Mouse (Mus musculus) midbrain, embryonic 14.5 days (tissue): Measurements from ENCODE around the gene Tmem50b. TPM values are rescaled to one million over a fixed set of nuclear protein-coding genes. Genes with fewer than 3 reads are reported as not detected.
A peak's percentile ranks its signal among the peaks of the same experiment; 100 is the strongest.

ENCODE experiments used
- ATAC-seq: fragments of 200-750 bp; cut with Nextera tagmentation; 2 replicates; pipeline ENCODE4 v1.8.0; 2017; ENCODE audit warnings: moderate number of reproducible peaks, moderate library complexity; ENCODE audit not compliant: low FRiP score, low TSS enrichment
- DNase-seq: peaks from one replicate; pipeline ENCODE4 v3.0.0-alpha.2; 2015
- H3K27ac ChIP-seq: fragments of 300-500 bp; sonication (generic); replicated peaks from 2 replicates; pipeline ENCODE4 v1.5.1; 2014; ENCODE audit warnings: mild to moderate bottlenecking, low read depth, low read length, moderate library complexity
- H3K27me3 ChIP-seq: fragments of 300-500 bp; sonication (generic); 2 replicates; pipeline ENCODE4 v1.6.1; 2014; ENCODE audit warnings: low read length, control low read depth, mixed read lengths; ENCODE audit not compliant: control insufficient read depth, insufficient read depth
- H3K36me3 ChIP-seq: fragments of 300-500 bp; sonication (generic); 2 replicates; pipeline ENCODE4 v1.6.1; 2014; ENCODE audit warnings: low read length, control low read depth; ENCODE audit not compliant: control insufficient read depth, insufficient read depth
- H3K4me1 ChIP-seq: fragments of 300-500 bp; sonication (generic); 2 replicates; pipeline ENCODE4 v1.6.1; 2014; ENCODE audit warnings: mild to moderate bottlenecking, antibody characterized with exemption, low read length, control low read depth; ENCODE audit not compliant: control insufficient read depth, insufficient read depth
- H3K4me2 ChIP-seq: fragments of 300-500 bp; sonication (generic); 2 replicates; pipeline ENCODE4 v1.6.1; 2014; ENCODE audit warnings: mild to moderate bottlenecking, low read length, moderate library complexity
- H3K4me3 ChIP-seq: fragments of 300-500 bp; sonication (generic); replicated peaks from 2 replicates; pipeline ENCODE4 v1.5.1; 2014; ENCODE audit warnings: low read depth, low read length
- H3K9ac ChIP-seq: fragments of 300-500 bp; sonication (generic); replicated peaks from 2 replicates; pipeline ENCODE4 v1.6.1; 2014; ENCODE audit warnings: mild to moderate bottlenecking, low read length, moderate library complexity
- H3K9me3 ChIP-seq: fragments of 300-500 bp; sonication (generic); 2 replicates; pipeline ENCODE4 v1.6.1; 2016; ENCODE audit warnings: low read length, control low read depth, mixed read lengths; ENCODE audit not compliant: control insufficient read depth
- WGBS: fragments of 180-500 bp; shearing (Covaris S2); extraction: QIAGEN DNeasy Blood & Tissue Kit; methylation state at CpG from one replicate; pipeline ENCODE4 v1.1.7; 2014; 5-methylcytosine and 5-hydroxymethylcytosine counted together
- polyA plus RNA-seq: library from polyadenylated mRNA; unstranded; fragments of >200 nt; fragmentation: Nextera tagmentation; extraction: Ambion mirVana; gene quantifications from 2 replicates; pipeline ENCODE4 v1.2.1, GENCODE M21; 2014

Tmem50b gene
- polyA plus RNA-seq, 1 experiment from 2014 or later, result 77.8 TPM

DNA sequence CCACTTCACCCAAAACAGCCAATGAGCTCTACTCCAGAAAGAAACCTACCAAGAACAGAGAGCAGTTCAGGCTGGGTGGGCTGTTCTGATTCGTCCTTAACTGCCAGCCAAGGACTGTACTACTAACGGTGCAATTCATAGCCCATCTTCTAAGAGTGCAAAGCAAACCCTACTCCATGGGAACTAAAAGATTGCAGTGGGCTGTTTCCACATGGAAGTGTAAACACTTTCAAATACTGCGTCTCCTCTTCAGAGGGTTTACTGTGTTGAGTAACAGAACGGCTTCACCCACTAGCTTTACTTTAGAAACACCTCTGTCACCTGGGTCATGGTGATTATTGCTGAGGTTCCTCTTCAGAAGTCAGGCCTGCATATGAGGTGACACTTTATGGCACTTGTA lies 3.5 kb upstream of the Tmem50b start:
- Histone ChIP-seq H3K4me2 (no peak overlapping the region), H3K36me3 (no peaks in the 10 kb centered on the region), H3K27me3 (peaks cover 3% of the 10 kb centered on the region; the same call in 1 of the 2 replicates), H3K4me3 (no peak overlapping the region), H3K9me3 (no peaks in the 10 kb centered on the region), H3K27ac (no peak overlapping the region), H3K4me1 (peaks cover 9% of the 10 kb centered on the region; the same call in 1 of the 2 replicates), H3K9ac (no peak overlapping the region)
- DNase-seq (no peak), ATAC-seq (no peak)
- WGBS, result 84% methylated on average over 4 of the region's 4 CpGs

DNA sequence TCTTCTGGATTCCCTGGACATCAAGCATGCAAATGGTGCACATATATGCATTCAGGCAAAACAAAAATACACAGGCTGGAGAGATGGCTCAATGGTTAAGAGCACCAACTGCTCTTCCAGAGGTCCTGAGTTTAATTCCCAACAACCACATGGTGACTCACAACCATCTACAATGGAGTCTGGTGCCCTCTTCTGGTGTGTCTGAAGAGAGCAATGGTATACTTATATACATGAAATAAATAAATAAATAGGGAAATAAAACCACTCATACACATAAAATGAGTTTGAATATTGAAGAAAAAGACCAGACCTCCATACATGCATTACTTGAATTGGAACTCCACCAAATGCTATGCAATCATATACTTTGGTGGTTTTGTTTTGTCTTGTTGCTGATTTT lies 1.6 kb upstream of the Tmem50b start:
- Histone ChIP-seq H3K36me3 (no peaks in the 10 kb centered on the region), H3K27me3 (peaks cover 3% of the 10 kb centered on the region; the same call in 1 of the 2 replicates), H3K27ac (no peak overlapping the region), H3K9me3 (no peaks in the 10 kb centered on the region), H3K9ac (no peak overlapping the region), H3K4me1 (peaks cover 9% of the 10 kb centered on the region; the same call in 1 of the 2 replicates), H3K4me2 (no peak overlapping the region), H3K4me3 (no peak overlapping the region)
- ATAC-seq (no peak), DNase-seq (no peak)

DNA sequence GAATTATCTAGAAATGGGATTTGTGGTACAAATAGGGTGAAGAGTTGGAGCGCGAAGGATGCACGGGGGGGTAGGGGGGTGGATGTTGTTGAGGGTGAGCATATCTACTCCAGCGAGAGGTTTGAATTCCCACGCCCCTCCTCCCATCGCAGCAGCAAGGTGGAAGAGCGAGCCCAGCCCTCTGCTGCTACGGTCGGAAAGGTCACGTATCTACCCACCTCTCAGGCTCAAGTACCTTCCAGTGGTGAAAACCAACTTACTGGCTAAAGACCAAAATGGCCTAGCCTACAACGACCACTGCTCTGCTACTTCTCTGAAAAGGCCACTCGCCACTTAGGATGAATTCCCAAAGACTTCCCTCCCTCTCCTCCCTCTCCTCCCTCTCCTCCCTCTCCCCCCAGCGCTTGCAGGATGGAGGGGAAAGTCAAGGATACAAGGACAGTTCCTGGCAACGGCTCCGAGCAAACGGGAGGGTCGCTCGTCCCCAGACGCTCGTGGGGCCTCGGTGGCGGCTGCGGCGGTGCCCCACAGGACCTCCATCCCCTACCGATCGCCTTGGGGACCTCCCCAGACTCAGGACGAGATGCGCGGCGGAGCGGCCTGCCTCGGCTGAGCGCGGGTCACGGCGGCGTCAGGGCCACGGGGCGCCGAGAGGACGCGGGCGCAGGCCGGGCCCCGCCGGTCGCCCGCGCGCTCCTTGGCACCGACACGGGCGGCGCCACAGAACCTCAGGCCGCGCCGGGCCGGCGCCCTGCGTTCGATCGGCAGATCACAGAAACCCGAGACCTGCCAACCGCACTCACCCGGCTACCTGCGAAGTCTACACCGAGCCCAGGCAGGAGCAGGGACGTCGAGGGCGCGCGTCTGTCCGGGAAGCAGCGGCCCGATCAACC lies 575 bp downstream of the Tmem50b start:
- peak overlapping the region; percentile 79 for H3K4me3 ChIP-seq
- peak overlapping the region; percentile 79 for H3K27ac ChIP-seq
- H3K9ac ChIP-seq, result peak overlapping the region; percentile 84
- peak overlapping the region; percentile 82 for H3K4me2 ChIP-seq
- H3K36me3 ChIP-seq, result no peaks in the 10 kb centered on the region
- DNase-seq (no peak), ATAC-seq (peak; percentile 73)
- H3K4me1 ChIP-seq, result peaks cover 9% of the 10 kb centered on the region; the same call in 1 of the 2 replicates
- WGBS, result under 1% methylated on average over 74 of the region's 75 CpGs
- peaks cover 3% of the 10 kb centered on the region; the same call in 1 of the 2 replicates for H3K27me3 ChIP-seq
- H3K9me3 ChIP-seq, result no peaks in the 10 kb centered on the region

DNA sequence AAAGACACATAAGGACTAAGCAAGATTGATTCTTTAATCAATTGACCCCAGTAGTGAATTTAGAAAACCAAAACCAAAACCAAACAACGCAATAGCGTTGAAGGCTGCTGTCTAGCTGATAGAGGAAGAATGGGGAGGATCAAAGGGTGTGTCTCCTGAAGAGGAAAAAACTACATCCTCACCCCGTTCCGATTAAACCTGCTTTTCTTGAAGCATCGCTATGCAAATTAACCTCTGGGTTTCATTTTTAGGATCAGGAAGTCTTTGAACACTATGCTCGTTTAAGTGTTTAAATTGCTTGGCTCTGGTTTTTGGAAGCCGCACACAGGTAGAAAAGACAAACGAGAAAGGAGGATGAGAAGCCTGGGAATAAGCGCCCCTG lies 1.2 kb downstream of the Tmem50b start:
- ATAC-seq, result no peak
- no peak overlapping the region for H3K27ac ChIP-seq
- WGBS, result 17% methylated on average over 9 of the region's 9 CpGs

DNA sequence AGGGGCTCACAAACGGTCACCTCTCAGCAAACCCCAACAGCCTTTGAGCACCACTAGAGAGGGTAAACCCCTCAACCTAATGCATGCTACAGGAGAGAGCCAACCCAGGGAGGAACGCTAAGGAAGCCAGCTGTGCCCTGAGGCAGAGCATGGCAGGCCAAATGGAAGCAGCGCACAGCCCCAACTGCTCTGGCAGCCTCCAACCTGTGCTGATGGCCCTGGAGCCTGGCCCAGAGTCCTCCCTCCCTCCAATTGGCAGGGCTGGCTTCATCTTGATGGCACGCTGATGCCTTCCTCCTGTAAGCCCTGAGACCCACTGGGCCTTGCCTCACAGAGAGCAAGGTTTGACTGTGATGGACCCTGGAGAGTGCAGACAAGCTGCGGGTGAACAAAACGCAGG lies 2.5 kb downstream of the Tmem50b start:
- 80% methylated on average over 6 of the region's 6 CpGs for WGBS
- H3K4me3 ChIP-seq, result no peak overlapping the region
- peaks cover 3% of the 10 kb centered on the region; the same call in 1 of the 2 replicates for H3K27me3 ChIP-seq
- peak; percentile 17 for DNase-seq
- no peaks in the 10 kb centered on the region for H3K36me3 ChIP-seq
- H3K27ac ChIP-seq, result no peak overlapping the region
- no peak overlapping the region for H3K4me2 ChIP-seq
- H3K9me3 ChIP-seq, result no peaks in the 10 kb centered on the region
- peaks cover 9% of the 10 kb centered on the region; the same call in 1 of the 2 replicates for H3K4me1 ChIP-seq
- H3K9ac ChIP-seq, result no peak overlapping the region
- no peak for ATAC-seq

More for the DNA sequence above, 1.2 kb downstream of the Tmem50b start:
- H3K36me3 ChIP-seq, result no peaks in the 10 kb centered on the region
- H3K9me3 ChIP-seq, result no peaks in the 10 kb centered on the region
- peak overlapping the region; percentile 82 for H3K4me2 ChIP-seq
- peak overlapping the region; percentile 84; the same call in 1 of the 2 replicates for H3K9ac ChIP-seq
- peaks cover 9% of the 10 kb centered on the region; the same call in 1 of the 2 replicates for H3K4me1 ChIP-seq
- H3K27me3 ChIP-seq, result peaks cover 3% of the 10 kb centered on the region; the same call in 1 of the 2 replicates
- H3K4me3 ChIP-seq, result peak overlapping the region; percentile 79
- DNase-seq, result no peak

DNA sequence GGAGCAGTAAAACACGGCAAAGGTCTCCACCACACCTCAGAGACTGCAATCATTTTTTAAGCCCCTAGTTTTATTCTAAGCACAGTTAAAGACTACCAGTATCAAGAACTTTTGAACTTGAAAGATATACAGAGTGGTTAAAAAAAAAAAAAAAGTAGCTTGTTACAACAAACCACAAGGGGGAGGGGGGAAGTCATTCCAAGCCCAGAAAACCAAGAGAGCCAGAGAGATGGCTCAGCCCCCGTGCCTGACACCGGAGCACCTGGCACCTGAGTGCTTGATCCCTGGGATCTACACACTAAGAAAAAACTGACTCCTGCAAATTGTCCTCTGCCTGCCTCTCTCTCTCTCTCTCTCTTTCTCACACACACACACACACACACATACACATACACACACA lies 4.3 kb downstream of the Tmem50b start:
- no peak overlapping the region for H3K9ac ChIP-seq
- H3K4me2 ChIP-seq, result no peak overlapping the region
- H3K4me3 ChIP-seq, result no peak overlapping the region
- no peak for DNase-seq
- peaks cover 9% of the 10 kb centered on the region; the same call in 1 of the 2 replicates for H3K4me1 ChIP-seq
- H3K27me3 ChIP-seq, result no peaks in the 10 kb centered on the region
- ATAC-seq, result no peak
- H3K36me3 ChIP-seq, result no peaks in the 10 kb centered on the region
- no peak overlapping the region for H3K27ac ChIP-seq
- WGBS, result 89% methylated on average over 3 of the region's 3 CpGs
- no peaks in the 10 kb centered on the region for H3K9me3 ChIP-seq

DNA sequence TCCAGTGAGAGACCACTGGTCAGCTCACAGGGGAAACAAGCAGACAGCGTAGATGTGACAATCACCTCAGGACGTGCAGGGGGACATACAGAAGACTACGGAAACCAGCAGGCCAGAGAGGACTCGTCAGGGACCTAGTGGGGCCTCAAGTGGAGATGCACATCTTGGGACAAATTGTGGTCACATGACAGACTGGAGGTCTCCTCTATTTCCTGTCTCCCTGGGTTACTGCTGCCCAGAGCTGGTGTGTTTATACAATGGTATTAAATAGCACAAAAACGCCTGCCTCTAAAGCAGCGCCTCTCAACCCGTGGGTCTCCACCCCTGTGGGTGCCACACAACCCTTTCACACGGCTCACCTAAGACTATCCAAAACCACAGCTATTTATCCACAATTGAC lies 5.4 kb downstream of the Tmem50b start:
- DNase-seq (no peak), ATAC-seq (no peak)
- no peak overlapping the region for H3K4me2 ChIP-seq
- no peaks in the 10 kb centered on the region for H3K9me3 ChIP-seq
- no peaks in the 10 kb centered on the region for H3K27me3 ChIP-seq
- H3K27ac ChIP-seq, result no peak overlapping the region
- no peak overlapping the region for H3K9ac ChIP-seq
- no peaks in the 10 kb centered on the region for H3K36me3 ChIP-seq
- H3K4me3 ChIP-seq, result no peak overlapping the region
- WGBS, result 82% methylated on average over 8 of the region's 8 CpGs
- H3K4me1 ChIP-seq, result peaks cover 6% of the 10 kb centered on the region; the same call in 1 of the 2 replicates

DNA sequence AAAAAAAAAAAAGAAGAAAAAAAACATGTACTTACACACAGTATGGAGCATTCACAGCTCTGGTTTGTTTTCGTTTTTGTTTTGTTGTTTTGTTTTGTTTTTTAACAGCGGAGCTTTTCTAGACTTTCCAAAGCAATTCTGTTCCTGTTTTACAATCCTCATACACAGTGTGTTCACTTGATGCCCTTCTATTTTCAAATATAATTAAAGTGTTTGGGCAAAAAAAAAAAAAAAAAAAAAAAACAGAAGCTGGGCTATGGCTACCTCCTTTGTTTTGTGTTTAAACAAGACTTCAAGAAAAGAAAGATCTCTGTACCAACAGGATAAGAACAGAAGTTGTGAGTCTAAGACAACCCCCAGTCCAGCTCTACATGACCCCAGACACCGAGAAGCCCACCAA lies 8.9 kb downstream of the Tmem50b start:
- no peak overlapping the region for H3K27ac ChIP-seq
- H3K9ac ChIP-seq, result no peak overlapping the region
- no peak overlapping the region for H3K4me3 ChIP-seq
- no peaks in the 10 kb centered on the region for H3K9me3 ChIP-seq
- H3K36me3 ChIP-seq, result peaks cover 11% of the 10 kb centered on the region
- H3K4me1 ChIP-seq, result no peaks in the 10 kb centered on the region
- 92% methylated on average over 3 of the region's 3 CpGs for WGBS
- no peaks in the 10 kb centered on the region for H3K27me3 ChIP-seq
- DNase-seq (no peak), ATAC-seq (no peak)
- no peak overlapping the region for H3K4me2 ChIP-seq
